Mouse (Mus musculus) thymus, adult 2 months (tissue): ENCODE results near the gene Ell. TPM values are rescaled to one million over a fixed set of nuclear protein-coding genes. Genes with fewer than 3 reads are reported as not detected.
A peak's percentile ranks its signal among the peaks of the same experiment; 100 is the strongest.

ENCODE experiments used
- DNase-seq: peaks from one replicate; pipeline ENCODE4 v3.0.0; 2021
- H3K27ac ChIP-seq: fragments of 200-500 bp; 2 replicates; pipeline ENCODE4 v1.5.1; 2012; ENCODE audit warnings: low read length, control low read depth; ENCODE audit not compliant: control insufficient read depth, insufficient read depth
- H3K27me3 ChIP-seq: fragments of 200-500 bp; 2 replicates; pipeline ENCODE4 v1.6.1; 2012; ENCODE audit warnings: mild to moderate bottlenecking, low read length, moderate library complexity, mixed read lengths; ENCODE audit not compliant: control insufficient read depth, insufficient read depth
- H3K36me3 ChIP-seq: fragments of 200-500 bp; 2 replicates; pipeline ENCODE4 v1.6.1; 2012; ENCODE audit warnings: mild to moderate bottlenecking, low read length, moderate library complexity; ENCODE audit not compliant: control insufficient read depth, insufficient read depth
- H3K4me1 ChIP-seq: fragments of 200-500 bp; replicated peaks from 2 replicates; pipeline ENCODE4 v1.6.1; 2012; ENCODE audit warnings: low read length; ENCODE audit not compliant: control insufficient read depth, insufficient read depth
- H3K4me3 ChIP-seq: fragments of 200-500 bp; 2 replicates; pipeline ENCODE4 v1.5.1; 2012; ENCODE audit warnings: mild to moderate bottlenecking, low read length, control low read depth, moderate library complexity; ENCODE audit not compliant: control insufficient read depth, insufficient read depth
- CTCF ChIP-seq: fragments of 200-500 bp; IDR thresholded peaks from 2 replicates; pipeline ENCODE4 v1.5.1; 2012; ENCODE audit warnings: mild to moderate bottlenecking, control low read depth, low read length, moderate library complexity, borderline replicate concordance; ENCODE audit not compliant: control insufficient read depth, poor library complexity, insufficient read depth; ENCODE audit errors: extremely low read depth
- POLR2A ChIP-seq: fragments of 200-500 bp; IDR thresholded peaks from 2 replicates; pipeline ENCODE4 v1.6.1; 2012; ENCODE audit warnings: mild to moderate bottlenecking, low read length, control low read depth, moderate library complexity; ENCODE audit not compliant: control insufficient read depth, poor library complexity, insufficient read depth; ENCODE audit errors: extremely low read depth
- WGBS: fragments of 180-500 bp; shearing (Covaris S2); methylation state at CpG from one replicate; pipeline ENCODE4 v1.1.7; 2018; 5-methylcytosine and 5-hydroxymethylcytosine counted together
- polyA plus RNA-seq: library from polyadenylated mRNA; depleted of rRNA; stranded (reverse); fragments of >200 nt; gene quantifications from 2 replicates; pipeline ENCODE4 v1.2.3, GENCODE M21; 2012

Gene Ell
- polyA plus RNA-seq, 1 experiment = 40.2 TPM

DNA sequence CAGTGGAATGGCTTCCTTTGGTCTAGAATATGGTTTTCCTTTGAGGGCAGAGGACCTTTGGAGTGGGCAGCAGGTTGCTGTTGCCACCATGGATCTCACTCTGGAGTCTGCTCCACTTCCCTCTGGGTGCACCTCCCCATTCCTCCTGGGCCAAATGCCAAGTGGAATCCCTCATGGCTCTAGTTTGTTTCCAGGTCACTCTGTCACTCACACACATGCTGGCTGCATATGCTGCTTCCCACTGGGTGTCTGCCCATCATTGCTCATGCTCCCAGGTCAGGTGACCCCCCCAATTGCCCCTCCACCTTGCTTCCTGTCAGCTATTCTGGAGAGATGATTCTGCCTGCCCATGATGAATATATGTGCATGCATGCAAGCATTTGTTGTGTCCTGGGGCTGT lies 14.5 kb downstream of the Ell start:
- DNase-seq = no peak
- Histone ChIP-seq H3K36me3 (no peaks in the 10 kb centered on the region), H3K4me1 (peaks cover 41% of the 10 kb centered on the region), H3K27ac (peak overlapping the region; percentile 20; the same call in 1 of the 2 replicates), H3K4me3 (no peak overlapping the region), H3K27me3 (no peaks in the 10 kb centered on the region)
- no peak for TF ChIP-seq POLR2A

DNA sequence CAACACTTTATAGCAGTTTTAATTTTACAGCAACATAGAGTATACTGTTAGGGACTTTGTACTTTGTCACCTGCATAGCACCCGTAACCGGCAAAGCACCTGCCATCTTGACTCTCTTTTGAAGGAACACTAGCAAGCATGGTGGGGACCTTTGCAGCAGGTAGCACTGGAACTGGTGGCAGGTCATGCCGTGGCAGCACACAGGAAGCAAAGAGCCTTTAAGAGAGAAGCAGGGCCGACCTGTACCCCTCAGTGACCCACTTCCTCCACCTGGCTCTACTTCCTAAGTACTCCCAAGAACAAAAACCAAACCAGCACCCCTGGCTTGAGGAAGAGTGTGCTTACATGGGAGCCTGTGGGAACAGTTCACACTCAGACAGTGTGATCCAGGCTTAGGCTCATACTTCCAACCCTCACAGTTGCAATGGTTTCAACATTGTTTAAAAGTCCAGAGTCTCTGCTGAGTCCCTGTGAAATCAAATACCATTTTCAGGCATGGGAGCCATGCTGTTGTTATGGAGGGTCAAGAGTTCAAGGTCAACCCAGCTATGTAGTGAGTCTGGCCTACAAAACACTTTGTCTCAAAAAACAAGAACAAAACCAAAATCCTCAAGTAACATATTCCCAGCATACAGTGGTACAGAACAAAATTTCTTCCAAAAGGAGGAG lies 16.0 kb downstream of the Ell start:
- H3K36me3 ChIP-seq = no peaks in the 10 kb centered on the region
- peak; percentile 37 for DNase-seq
- WGBS = 22% methylated on average over 4 of the region's 4 CpGs
- peaks cover 46% of the 10 kb centered on the region for H3K4me1 ChIP-seq
- H3K4me3 ChIP-seq = no peak overlapping the region
- H3K27me3 ChIP-seq = no peaks in the 10 kb centered on the region
- H3K27ac ChIP-seq = peak overlapping the region; percentile 39
- TF ChIP-seq POLR2A (no peak), CTCF (no peak)

DNA sequence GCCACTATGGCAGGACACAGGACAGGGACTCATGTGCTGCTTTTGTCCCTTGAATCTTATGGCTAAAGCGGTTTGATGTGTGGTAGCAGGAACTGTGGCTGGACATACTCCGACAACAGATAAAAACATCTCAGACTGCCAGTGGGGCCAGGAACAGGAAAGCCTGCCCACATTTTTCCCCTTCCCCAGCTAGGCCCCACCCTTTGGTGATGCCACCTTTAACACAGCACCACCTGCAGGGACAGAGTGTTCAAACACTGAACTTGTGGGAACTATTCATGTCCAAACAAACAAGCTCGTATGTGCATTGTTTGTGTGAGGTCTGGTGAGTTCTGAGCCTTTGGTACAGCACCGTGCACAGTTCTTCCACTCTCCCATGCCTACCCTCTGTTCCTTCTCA lies 19.1 kb downstream of the Ell start:
- peak overlapping the region; percentile 35; the same call in 1 of the 2 replicates for H3K27ac ChIP-seq
- DNase-seq = peak; percentile 78
- H3K4me3 ChIP-seq = no peak overlapping the region
- no peak for TF ChIP-seq POLR2A
- TF ChIP-seq CTCF = no peak
- no peaks in the 10 kb centered on the region for H3K36me3 ChIP-seq
- peaks cover 55% of the 10 kb centered on the region for H3K4me1 ChIP-seq
- no peaks in the 10 kb centered on the region for H3K27me3 ChIP-seq
- WGBS = 7% methylated on average over 4 of the region's 4 CpGs

DNA sequence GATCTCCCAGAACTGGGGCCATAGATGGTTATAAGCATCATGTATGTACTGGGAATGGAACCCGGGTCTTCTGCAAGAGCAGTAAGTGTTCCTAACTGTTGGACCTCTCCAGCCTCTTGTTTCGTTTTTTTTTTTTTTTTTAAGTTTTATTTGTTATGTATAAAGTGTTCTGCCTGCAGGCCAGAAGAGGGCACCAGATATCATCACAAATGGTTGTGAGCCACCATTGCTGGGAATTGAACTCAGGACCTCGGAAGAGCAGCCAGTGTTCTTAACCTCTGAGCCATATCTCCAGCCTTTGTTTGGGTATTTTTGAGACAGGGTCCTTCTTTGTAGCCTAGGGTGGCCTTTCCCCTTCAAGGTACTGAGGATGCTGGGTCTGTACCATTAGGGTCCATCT lies 19.7 kb downstream of the Ell start:
- Histone ChIP-seq H3K4me1 (peaks cover 54% of the 10 kb centered on the region), H3K4me3 (no peak overlapping the region), H3K36me3 (no peaks in the 10 kb centered on the region), H3K27me3 (no peaks in the 10 kb centered on the region), H3K27ac (no peak overlapping the region)
- DNase-seq = no peak
- TF ChIP-seq CTCF (no peak), POLR2A (no peak)
- 68% methylated on average over 3 of the region's 3 CpGs for WGBS

DNA sequence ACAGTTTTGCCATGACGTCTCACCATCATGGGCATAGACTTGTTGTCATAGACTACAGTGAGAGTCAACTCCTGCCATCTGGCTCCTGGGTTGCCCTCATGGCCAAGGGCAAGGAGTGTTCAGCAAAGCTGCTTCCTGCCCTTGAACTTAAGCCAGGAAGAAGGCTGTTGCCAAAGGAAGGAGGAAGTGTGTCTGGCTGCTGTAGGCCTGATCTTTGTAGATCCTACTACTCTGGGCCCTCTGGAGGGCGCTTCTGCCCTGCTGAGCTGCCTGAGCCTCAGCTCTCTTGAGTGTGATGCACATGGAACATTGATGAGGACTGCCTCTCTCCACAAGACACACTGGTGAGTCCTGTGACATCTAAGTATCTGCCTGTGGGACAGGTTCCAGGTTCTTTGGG lies 20.8 kb downstream of the Ell start:
- Histone ChIP-seq H3K36me3 (no peaks in the 10 kb centered on the region), H3K4me1 (peaks cover 55% of the 10 kb centered on the region), H3K27ac (peak overlapping the region; percentile 2; the same call in 1 of the 2 replicates)

DNA sequence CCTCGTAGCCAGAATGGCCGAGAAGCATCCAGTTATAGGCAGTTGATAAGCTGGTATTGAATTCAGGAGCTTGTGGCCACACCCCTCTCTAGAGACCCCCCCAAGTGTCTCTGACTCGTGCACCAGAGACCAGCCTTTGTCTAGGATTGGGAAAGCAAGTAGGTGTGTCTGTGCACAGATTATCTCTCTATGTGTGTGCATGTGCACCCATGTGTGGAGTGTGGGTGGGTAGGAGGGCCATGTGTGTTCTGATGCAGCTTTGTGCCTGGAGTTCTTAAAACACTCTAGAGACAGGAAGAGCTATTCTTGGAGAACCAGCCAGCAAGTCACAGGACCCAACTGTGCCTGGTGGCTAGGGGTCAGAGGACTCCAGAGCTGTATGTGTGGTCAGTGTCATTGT lies 21.3 kb downstream of the Ell start:
- no peak overlapping the region for H3K27ac ChIP-seq
- H3K27me3 ChIP-seq = no peaks in the 10 kb centered on the region
- H3K36me3 ChIP-seq = no peaks in the 10 kb centered on the region
- TF ChIP-seq POLR2A = no peak
- no peak for TF ChIP-seq CTCF
- no peak for DNase-seq
- 87% methylated on average over 3 of the region's 3 CpGs for WGBS
- peaks cover 58% of the 10 kb centered on the region for H3K4me1 ChIP-seq
- H3K4me3 ChIP-seq = no peak overlapping the region

More for the DNA sequence above, 20.8 kb downstream of the Ell start:
- TF ChIP-seq CTCF = peak; percentile 69; the same call in 1 of the 2 replicates
- no peak for TF ChIP-seq POLR2A
- Histone ChIP-seq H3K27me3 (no peaks in the 10 kb centered on the region), H3K4me3 (no peak overlapping the region)
- WGBS = 35% methylated on average over 2 of the region's 2 CpGs
- DNase-seq = peak; percentile 39

DNA sequence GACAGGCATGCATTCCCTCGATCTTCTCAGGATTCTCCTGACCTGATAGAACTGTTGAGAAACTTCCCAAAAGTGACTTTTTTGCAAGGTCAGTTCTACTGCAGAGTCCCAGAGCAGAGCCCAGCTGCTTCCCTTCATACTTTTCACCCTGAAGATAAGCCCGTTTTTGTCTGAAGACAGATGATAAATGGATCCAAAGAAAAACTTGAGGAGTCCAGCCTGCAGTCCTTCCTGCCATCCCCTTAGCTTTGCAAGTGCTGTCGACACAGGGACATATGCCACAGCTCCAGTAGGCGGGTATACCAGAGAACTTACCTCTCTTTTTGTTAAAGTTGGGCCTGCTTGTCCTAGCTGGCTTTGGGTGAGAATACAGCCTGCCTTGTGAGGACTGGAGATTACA lies 22.1 kb downstream of the Ell start:
- TF ChIP-seq CTCF = no peak
- TF ChIP-seq POLR2A = no peak
- no peak for DNase-seq
- Histone ChIP-seq H3K27ac (no peak overlapping the region), H3K4me1 (peaks cover 60% of the 10 kb centered on the region), H3K36me3 (no peaks in the 10 kb centered on the region), H3K27me3 (no peaks in the 10 kb centered on the region), H3K4me3 (no peak overlapping the region)
- WGBS = 94% methylated on average over 4 of the region's 4 CpGs
